Mouse (Mus musculus) cerebellum, adult 2 months (tissue): ENCODE measurements around the gene Slc9a8.

Source experiments
- CTCF ChIP-seq: fragments of 200-500 bp; IDR thresholded peaks from 2 replicates; pipeline ENCODE4 v1.5.1; 2011; ENCODE audit warnings: low read depth, mild to moderate bottlenecking, control low read depth, low read length, moderate library complexity, borderline replicate concordance; ENCODE audit not compliant: insufficient read depth
- POLR2A ChIP-seq: fragments of 200-500 bp; IDR thresholded peaks from 2 replicates; pipeline ENCODE4 v1.6.1; 2011; ENCODE audit warnings: low read length, control low read depth, borderline replicate concordance; ENCODE audit not compliant: insufficient read depth

- TF ChIP-seq CTCF (no peak), POLR2A (no peak)
These were observed 18.4 kb upstream of the Slc9a8 start for GRCm38 (mm10) chr2:167403085-167403484.
